Mouse (Mus musculus) urinary bladder, postnatal 10 days (tissue): ENCODE measurements around the gene Cacna1d.
A peak's percentile ranks its signal among the peaks of the same experiment; 100 is the strongest.

Experiments used
- DNase-seq: peaks from one replicate; pipeline ENCODE4 v3.0.0; 2022; ENCODE audit warnings: low spot score

Cacna1d gene

DNA sequence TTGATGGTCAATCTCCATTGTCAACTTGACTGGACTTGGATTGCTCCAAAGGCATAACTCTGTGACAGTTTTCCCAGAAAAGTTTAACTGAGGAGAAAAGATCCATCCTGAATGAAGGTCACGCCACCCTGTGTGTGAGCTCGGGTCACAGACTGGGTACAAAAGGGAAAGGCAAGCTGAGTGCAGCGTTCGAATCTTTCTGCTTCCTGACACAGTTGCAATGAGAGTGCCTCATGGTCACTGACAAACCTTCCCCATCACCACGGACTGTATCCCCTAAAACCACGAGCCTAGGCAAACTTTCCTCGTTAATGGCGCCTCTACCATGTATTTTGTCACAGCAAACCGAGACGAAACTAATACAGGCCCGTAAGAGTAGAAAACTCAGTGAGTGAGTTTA lies 325.2 kb downstream of the Cacna1d start:
- no peak for DNase-seq

- DNase-seq, result no peak
Observed at GRCm38 (mm10) chr14:30163733-30164708, 327.2 kb downstream of the Cacna1d start.

GRCm38 (mm10) chr14:30147774-30148173 lies 343.5 kb downstream of the Cacna1d start:
- DNase-seq, result no peak

DNA sequence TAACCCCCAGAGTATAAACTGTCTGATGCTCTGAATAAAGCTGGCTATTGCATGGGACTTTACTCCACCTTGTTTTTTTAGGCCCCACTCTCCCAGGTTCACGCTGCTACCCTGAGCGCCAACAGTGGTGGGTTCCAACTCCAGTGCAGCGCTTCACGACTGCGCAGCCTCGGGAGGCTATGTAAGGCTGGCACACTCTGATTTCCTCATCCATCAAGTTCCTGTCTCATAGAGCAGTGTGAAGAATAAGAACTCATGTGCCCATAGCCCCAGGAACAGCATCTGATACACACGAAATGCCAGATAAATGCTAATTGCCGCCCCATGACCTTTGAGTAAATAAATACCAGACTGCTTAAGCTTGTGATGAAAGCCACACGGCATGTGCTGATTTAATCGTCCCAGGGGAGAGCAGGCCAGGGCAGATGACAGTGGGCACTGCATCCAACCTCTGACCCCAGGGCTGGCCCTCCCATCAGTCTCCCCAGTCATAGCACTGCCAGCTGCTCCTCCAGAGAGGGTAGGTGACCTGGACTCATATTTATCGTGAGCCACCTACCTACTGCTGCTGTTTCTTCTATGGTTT lies 352.8 kb downstream of the Cacna1d start:
- no peak for DNase-seq

- no peak for DNase-seq
Observed at GRCm38 (mm10) chr14:30137961-30138360, 353.3 kb downstream of the Cacna1d start.

- DNase-seq, result peak; percentile 36
Observed at GRCm38 (mm10) chr14:30136965-30137364, 354.3 kb downstream of the Cacna1d start.

DNA sequence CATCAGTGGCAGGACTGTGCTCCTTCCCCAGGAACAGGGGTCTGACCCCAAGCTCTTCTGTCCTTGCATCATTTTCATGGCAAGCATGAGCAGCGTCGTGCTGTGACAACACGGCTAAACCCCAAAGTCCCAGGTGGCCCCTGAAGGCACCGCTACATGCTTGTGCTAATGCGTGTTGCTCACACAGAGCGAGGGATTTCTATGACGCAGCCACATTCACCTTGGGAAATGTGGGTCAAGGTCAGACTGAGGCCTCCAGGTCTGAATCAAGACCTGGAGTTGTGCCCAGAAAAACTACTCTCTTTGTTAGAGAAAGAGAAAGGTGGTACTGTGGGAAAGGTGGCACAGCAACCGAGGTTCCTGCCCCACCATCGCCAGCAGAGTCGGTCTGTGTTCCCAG lies 355.9 kb downstream of the Cacna1d start:
- no peak for DNase-seq

DNA sequence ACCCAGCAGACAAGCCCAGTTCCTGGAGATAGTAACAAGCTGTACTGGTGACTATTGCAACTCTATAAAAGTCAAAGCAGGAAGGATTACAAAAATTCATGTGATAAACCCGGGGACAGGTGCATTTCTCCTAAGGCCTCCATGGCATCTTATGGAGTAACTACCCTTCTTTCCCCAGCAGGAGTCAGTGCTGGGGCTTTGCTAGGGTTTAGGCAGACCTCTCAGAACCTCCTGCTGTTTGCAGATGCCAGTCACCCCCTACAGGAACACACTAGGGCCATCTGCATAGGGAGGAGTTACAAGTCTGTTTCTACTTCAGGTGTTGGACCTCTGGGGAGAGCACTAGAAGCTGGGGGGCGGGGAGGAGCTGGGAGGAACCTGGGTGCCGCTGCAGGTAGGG lies 357.6 kb downstream of the Cacna1d start:
- no peak for DNase-seq

GRCm38 (mm10) chr14:30131256-30131655 lies 360.0 kb downstream of the Cacna1d start:
- DNase-seq, result no peak

GRCm38 (mm10) chr14:30130092-30130491 lies 361.2 kb downstream of the Cacna1d start:
- no peak for DNase-seq

DNA sequence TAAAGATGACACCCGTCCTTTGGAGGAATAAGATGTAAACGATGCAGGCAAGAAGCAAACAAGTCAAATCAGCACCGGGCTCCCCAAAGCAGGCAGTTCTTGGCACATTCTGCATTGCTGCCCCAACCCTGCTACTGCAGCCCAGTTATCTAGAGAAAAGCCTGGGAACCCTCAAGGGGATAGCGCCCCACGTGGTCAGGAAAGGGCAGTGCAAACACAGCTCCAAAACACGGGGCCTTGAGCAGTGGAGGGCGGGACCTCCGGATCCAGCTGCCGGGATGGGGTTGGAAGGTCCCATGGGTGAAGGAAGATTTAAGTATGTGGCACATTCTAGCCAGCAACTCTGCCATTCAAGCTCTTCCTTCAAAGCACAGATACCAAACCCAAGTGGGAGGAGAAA lies 361.9 kb downstream of the Cacna1d start:
- DNase-seq, result no peak

- no peak for DNase-seq
Observed at GRCm38 (mm10) chr14:30124951-30125690, 366.1 kb downstream of the Cacna1d start.

DNA sequence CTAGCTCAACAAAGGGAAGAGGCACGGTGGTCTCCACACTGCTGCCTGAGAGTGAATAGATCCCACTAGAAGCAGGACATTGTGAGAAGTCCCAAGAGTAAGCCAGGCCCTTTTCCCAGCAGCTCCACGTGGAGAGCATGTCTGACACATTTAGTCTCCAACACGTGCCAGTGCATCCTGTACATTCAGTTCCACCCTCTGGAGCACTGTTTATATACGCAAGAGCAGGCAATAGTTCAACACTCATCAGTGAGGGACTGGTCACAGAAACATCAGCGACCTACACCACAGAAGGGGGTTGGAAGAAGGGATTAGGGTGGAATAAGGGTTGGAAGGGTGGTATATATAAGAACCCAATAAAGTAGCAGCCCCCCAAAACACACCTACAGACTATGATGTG lies 371.2 kb downstream of the Cacna1d start:
- DNase-seq, result no peak

GRCm38 (mm10) chr14:30113392-30114108 lies 377.7 kb downstream of the Cacna1d start:
- no peak for DNase-seq

DNA sequence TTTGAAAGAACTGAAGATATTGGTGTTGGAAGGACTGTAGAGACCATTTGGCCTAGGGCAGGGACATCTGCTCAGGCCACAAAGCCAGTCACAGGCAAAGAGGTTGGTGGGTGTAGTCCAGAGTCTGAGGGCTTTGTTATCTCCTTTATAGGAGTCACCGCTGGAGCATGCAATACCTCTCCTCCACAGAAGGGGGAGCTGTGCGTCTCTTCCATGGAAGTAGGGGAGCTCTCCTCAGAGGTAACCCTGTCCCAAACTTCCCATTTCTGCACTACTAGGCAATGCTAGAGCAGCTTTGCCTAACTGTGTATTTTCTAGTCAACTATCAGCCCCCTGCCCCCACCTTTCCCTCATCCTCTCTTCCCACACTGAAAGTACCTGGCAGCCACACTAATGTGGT lies 382.2 kb downstream of the Cacna1d start:
- DNase-seq, result no peak

- no peak for DNase-seq
Observed at GRCm38 (mm10) chr14:30106550-30106949, 384.7 kb downstream of the Cacna1d start.

DNA sequence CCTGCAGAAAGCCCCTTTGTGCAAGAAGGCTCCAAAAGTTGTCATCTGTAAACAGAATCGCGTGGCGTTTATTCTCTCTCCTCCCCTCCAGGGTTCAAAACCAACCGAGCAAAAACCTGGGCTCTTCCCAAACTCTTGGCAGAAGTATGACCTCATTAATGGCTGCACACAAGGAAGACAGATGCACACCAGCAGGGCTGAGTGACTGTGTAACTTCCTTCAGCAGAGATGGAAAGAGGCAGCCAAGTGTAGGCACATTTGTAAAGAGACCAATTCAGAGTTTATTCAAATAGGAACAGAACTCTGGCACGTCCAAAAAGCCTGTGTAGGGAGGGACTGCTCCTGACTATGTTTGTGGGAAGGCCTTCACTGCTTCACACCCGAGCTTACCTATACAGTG lies 385.7 kb downstream of the Cacna1d start:
- no peak for DNase-seq

DNA sequence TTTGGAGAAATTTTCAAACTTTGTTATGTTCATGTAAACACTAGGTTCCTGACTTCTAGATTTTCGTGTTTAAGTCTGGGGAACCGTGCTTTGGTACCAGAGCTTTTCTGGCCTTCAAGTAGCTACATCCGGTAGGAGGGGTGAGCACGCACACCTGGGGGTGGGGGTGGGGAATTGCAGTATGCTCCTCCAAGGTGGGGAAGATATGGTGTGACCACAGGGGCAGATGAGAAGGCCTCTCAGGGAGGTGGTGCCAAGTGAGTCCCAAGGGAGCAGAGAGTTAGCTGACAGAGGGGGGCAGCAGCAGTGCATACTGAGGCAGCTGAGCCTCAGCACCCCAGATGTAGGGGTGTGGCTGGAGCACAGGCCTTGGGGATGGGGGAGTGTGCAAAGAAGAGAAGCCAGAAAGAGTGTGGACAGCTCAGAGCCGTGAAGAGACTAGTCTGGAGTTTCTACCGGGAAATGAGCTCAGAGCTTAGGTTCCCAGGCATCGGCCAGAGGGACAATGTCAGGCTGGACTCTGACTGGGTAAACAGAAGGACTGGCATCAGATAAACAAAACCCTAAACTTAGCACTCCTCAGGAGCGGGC lies 387.2 kb downstream of the Cacna1d start:
- DNase-seq, result no peak

GRCm38 (mm10) chr14:30097239-30097638 lies 394.0 kb downstream of the Cacna1d start:
- DNase-seq, result no peak

DNA sequence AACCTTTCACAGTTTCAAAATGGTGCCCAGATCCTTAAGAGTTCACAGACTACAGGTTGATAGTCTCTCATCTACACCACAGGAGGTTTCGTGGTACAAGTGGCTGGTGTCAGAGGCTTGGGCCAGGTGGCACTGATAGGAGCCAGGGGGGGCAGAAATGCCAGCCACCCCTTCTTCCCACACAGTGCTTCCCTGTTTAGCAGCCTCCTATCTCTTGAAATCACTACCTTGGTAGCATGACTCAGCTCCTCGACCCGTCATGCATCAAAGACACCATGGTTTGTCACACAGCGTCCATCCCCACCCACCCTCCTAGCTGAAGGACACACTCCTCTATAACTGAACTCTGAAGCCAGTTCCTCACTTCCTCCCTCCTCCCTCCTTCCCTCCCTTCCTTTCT lies 398.8 kb downstream of the Cacna1d start:
- DNase-seq, result no peak

GRCm38 (mm10) chr14:30092021-30092420 lies 399.2 kb downstream of the Cacna1d start:
- DNase-seq, result no peak

DNA sequence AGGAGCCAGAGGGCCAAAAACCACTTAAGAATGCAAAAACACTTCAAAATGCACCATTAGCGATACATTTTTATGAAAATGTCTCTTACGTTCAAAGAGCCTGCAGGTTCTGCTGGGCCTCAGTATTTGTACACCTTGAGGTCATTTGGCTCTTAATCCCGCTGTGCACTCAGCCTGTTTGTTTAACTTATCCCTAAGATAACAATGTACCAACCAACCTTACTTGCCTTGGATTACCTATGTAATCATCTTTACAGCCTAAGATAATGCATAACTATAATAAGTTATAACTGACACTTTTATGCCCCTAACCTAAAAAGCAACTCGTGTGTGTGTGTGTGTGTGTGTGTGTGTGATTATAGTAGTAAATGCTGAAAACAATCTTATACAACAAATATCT lies 411.5 kb downstream of the Cacna1d start:
- DNase-seq, result no peak
